Mouse (Mus musculus) neural tube, postnatal 0 days (tissue): ENCODE measurements around the gene Fbxw10. TPM values are rescaled to one million over a fixed set of nuclear protein-coding genes. Genes with fewer than 3 reads are reported as not detected.

ENCODE experiments used
- polyA plus RNA-seq: library from polyadenylated mRNA; unstranded; fragments of >200 nt; fragmentation: Nextera tagmentation; extraction: Ambion mirVana; gene quantifications from 2 replicates; pipeline ENCODE4 v1.2.1, GENCODE M21; 2015

The Fbxw10 gene
- 0.41 and 0.49 TPM in 2 replicates for polyA plus RNA-seq

DNA sequence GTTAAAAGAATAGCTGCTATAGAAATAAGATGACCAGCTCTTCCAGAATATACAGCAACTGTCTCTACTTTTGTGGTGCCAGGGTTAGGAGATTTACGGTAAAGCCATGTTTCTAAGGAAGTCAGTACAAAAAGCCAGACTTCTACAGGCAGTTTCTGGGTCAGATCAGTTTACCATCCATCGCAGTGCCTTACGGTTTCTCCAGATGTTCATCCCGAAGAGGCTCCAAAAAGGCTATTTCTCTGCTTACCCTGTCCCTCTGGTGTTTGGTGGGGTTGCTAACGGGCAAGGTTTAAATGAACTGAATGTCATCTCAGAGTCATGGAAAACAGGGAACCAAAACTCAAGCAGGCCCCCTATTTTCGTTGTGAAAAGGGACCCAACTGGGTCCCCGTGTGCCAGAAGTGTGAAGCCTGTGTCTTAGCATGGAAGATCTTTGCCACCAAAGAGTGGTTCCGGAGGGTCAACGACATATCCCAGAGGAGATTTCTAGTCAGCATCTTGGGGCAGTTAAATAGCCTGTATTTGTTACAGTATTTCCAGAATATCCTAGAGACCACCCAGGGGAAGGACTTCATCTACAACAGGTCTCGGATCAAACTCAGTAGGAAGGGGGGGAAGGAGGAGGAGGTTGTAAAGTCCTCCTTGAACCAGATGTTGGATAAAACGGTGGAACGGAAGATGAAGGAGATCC is at the start of gene Fbxw10:
Gene Fbxw10 (plus strand): TSS at position 109 of the 694 bp plus-strand sequence.

DNA sequence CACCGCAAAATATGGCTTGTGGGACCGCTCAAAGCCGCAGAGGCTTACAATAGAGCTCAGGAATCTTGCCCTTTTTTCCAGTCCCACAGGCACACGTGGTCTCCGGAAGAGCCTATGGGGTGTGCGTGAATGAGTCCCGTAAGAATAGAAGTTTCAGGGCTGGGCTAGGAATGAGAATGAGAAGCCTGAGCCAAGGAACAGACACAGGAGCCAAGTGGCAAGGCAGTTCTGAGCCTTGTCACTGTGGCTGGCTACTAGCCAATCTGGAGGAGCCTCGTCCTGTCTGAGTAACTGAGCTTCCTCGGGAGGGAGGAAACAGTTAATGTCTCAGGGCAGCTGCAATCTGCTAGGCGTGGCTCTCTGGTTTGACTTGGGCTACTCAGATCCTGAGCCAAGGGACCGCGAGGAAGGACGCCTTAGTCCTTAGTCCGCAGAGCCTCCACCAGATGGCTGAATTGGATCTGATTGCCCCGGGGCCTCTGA is 26.8 kb upstream of the Fbxw10 start, which contains the start of gene Trim16:
Gene Trim16 (plus strand): TSS at position 173 of the 483 bp plus-strand sequence.

DNA sequence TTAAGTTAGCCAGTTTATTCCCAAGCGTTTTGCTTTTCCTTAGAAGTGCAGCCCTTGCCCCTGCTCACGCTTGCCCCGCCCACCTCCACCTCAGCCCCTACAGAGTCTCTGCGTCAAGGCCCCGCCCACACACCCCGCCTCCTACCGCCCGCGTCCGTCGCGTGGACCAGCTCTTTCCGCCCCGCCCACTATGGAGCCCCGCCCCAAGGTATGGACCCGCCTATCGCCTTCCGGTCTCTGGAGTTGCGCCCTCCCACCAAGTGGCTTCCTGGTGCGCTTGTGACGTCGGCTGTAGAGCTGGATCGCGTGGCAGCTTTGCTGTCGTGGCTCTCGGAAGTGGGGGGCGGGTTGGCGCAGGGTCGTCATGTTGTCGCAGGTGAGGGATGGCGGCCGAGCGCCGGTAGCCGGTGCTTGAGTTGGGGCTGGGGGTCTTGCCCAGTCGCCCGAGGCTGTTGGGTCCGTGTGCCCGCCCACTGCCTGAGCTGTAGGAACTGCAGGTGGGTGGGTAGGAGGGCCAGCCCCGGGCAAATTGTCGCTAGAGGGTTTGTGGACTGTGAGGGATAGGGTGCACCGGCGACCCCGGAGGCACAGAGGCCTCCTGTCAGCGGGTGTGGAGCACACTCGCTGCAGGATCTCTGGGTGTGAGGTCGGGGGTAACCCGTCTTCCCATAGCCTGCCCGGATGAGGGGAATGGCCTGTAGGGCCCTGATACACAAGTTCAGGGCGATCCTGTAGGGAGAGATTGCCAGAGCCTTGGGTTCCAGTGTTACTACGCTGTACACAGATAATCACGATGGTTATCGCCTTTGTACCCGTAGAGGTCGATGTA is 32.6 kb downstream of the Fbxw10 start, which contains the start of gene Tvp23b:
Gene Tvp23b (plus strand): TSS at position 236 of the 829 bp plus-strand sequence.

Other genes starting within 250 kb of the Fbxw10 start
- gene Lrrc75a, start 198.5 kb upstream of the Fbxw10 start, polyA plus RNA-seq = 7.6 and 7.9 TPM in 2 replicates
- gene Mmgt2, start 198.4 kb upstream of the Fbxw10 start, polyA plus RNA-seq = 24.7 and 32.0 TPM in 2 replicates
- 10.5 and 11.5 TPM in 2 replicates for gene Zfp287, start 115.2 kb upstream of the Fbxw10 start, polyA plus RNA-seq
- gene Gm10428, start 94.0 kb upstream of the Fbxw10 start, polyA plus RNA-seq = not detected in 2 replicates
- 14.0 and 18.6 TPM in 2 replicates for gene Zfp286, start 57.6 kb upstream of the Fbxw10 start, polyA plus RNA-seq
- 5.7 and 6.6 TPM in 2 replicates for gene Trim16, start 26.8 kb upstream of the Fbxw10 start, polyA plus RNA-seq
- 44.3 and 47.3 TPM in 2 replicates for gene Tvp23b, start 32.4 kb downstream of the Fbxw10 start, polyA plus RNA-seq
- 0.37 TPM in 1 of 2 replicates, not detected in the other for gene Cdrt4, start 104.1 kb downstream of the Fbxw10 start, polyA plus RNA-seq
- 0.09 TPM in 1 of 2 replicates, not detected in the other for gene Tekt3, start 214.6 kb downstream of the Fbxw10 start, polyA plus RNA-seq